Mouse (Mus musculus) kidney, adult 2 months (tissue): ENCODE results near the gene Smco2. TPM values are rescaled to one million over a fixed set of nuclear protein-coding genes. Genes with fewer than 3 reads are reported as not detected.
A peak's percentile ranks its signal among the peaks of the same experiment; 100 is the strongest.
"Not testable (repeated sequence)": the region's sequence is repeated elsewhere in the genome, so short reads cannot be mapped to it uniquely, and the experiment has no call there.

Source experiments
- DNase-seq: peaks from one replicate; pipeline ENCODE4 v3.0.0; 2021
- H3K27ac ChIP-seq: fragments of 200-500 bp; 2 replicates; pipeline ENCODE4 v1.5.1; 2012; ENCODE audit warnings: low read depth, low read length, control low read depth, inconsistent platforms; ENCODE audit not compliant: insufficient read depth
- H3K27me3 ChIP-seq: fragments of 200-500 bp; replicated peaks from 2 replicates; pipeline ENCODE4 v1.6.1; 2012; ENCODE audit warnings: mild to moderate bottlenecking, moderate library complexity, low read length, inconsistent platforms; ENCODE audit not compliant: control insufficient read depth, insufficient read depth
- H3K36me3 ChIP-seq: fragments of 200-500 bp; 2 replicates; pipeline ENCODE4 v1.6.1; 2012; ENCODE audit warnings: mild to moderate bottlenecking, moderate library complexity, low read length, inconsistent platforms; ENCODE audit not compliant: control insufficient read depth, insufficient read depth
- H3K4me1 ChIP-seq: fragments of 200-500 bp; 2 replicates; pipeline ENCODE4 v1.6.1; 2011; ENCODE audit warnings: low read length; ENCODE audit not compliant: control insufficient read depth, insufficient read depth
- H3K4me3 ChIP-seq: fragments of 200-500 bp; 2 replicates; pipeline ENCODE4 v1.5.1; 2011; ENCODE audit warnings: mild to moderate bottlenecking, low read depth, low read length, control low read depth; ENCODE audit not compliant: insufficient read depth
- CTCF ChIP-seq: fragments of 200-500 bp; conservative IDR thresholded peaks from 2 replicates; pipeline ENCODE4 v1.5.1; 2011; ENCODE audit warnings: low read depth, mild to moderate bottlenecking, control low read depth, low read length, moderate library complexity, mixed read lengths; ENCODE audit not compliant: insufficient read depth, insufficient read length
- POLR2A ChIP-seq: fragments of 200-500 bp; IDR thresholded peaks from one replicate; pipeline ENCODE4 v1.6.1; 2011; ENCODE audit warnings: low read depth, low read length, control low read depth
- whole genome bisulfite sequencing: fragments of 180-500 bp; shearing (Covaris S2); methylation state at CpG from one replicate; pipeline ENCODE4 v1.1.7; 2018; 5-methylcytosine and 5-hydroxymethylcytosine counted together
- polyA plus RNA-seq: library from polyadenylated mRNA; depleted of rRNA; stranded (reverse); fragments of >200 nt; gene quantifications from 2 replicates; pipeline ENCODE4 v1.2.3, GENCODE M21; 2012

Smco2 gene
- polyA plus RNA-seq, 1 experiment = not detected

- H3K36me3 ChIP-seq = no peaks in the 10 kb centered on the region
- no peak for TF ChIP-seq POLR2A
- TF ChIP-seq CTCF = no peak
- H3K4me3 ChIP-seq = no peak overlapping the region
- no peaks in the 10 kb centered on the region for H3K27me3 ChIP-seq
- no peak overlapping the region for H3K27ac ChIP-seq
- H3K4me1 ChIP-seq = no peaks in the 10 kb centered on the region
- DNase-seq = no peak
- WGBS = 94% methylated on average over 2 of the region's 2 CpGs
These were observed 7.5 kb downstream of the Smco2 start for GRCm38 (mm10) chr6:146857386-146857785.

GRCm38 (mm10) chr6:146863154-146863553 is 13.2 kb downstream of the Smco2 start:
- TF ChIP-seq CTCF (no peak), POLR2A (no peak)
- Histone ChIP-seq H3K27me3 (no peaks in the 10 kb centered on the region), H3K4me1 (no peaks in the 10 kb centered on the region), H3K36me3 (no peaks in the 10 kb centered on the region), H3K27ac (no peak overlapping the region), H3K4me3 (no peak overlapping the region)
- no peak for DNase-seq
- WGBS = 91% methylated on average over 2 of the region's 2 CpGs

- 91% methylated on average over 3 of the region's 5 CpGs for WGBS
- H3K4me3 ChIP-seq, H3K4me1 ChIP-seq, DNase-seq, H3K27ac ChIP-seq, H3K36me3 ChIP-seq, H3K27me3 ChIP-seq: not testable (repeated sequence)
These were observed 14.5 kb downstream of the Smco2 start for GRCm38 (mm10) chr6:146864370-146864769.

- H3K27ac ChIP-seq = no peak overlapping the region
- TF ChIP-seq POLR2A (no peak), CTCF (0 out of 2 replicates have a peak, but pooled peaks have one; percentile 22)
- H3K4me3 ChIP-seq = no peak overlapping the region
- DNase-seq = no peak
- 89% methylated on average over 4 of the region's 4 CpGs for WGBS
- no peaks in the 10 kb centered on the region for H3K36me3 ChIP-seq
- no peaks in the 10 kb centered on the region for H3K27me3 ChIP-seq
- H3K4me1 ChIP-seq = no peaks in the 10 kb centered on the region; the same call in 1 of the 2 replicates
These were observed 15.8 kb downstream of the Smco2 start for GRCm38 (mm10) chr6:146865701-146866100.

GRCm38 (mm10) chr6:146871975-146872374 is 22.1 kb downstream of the Smco2 start:
- Histone ChIP-seq H3K27ac (no peak overlapping the region), H3K36me3 (no peaks in the 10 kb centered on the region), H3K4me3 (no peak overlapping the region), H3K27me3 (no peaks in the 10 kb centered on the region), H3K4me1 (no peaks in the 10 kb centered on the region; the same call in 1 of the 2 replicates)
- DNase-seq = no peak
- 89% methylated on average over 4 of the region's 4 CpGs for WGBS
- no peak for TF ChIP-seq POLR2A

GRCm38 (mm10) chr6:146874415-146874814 is 24.5 kb downstream of the Smco2 start:
- H3K36me3 ChIP-seq = no peaks in the 10 kb centered on the region
- 60% methylated on average over 6 of the region's 6 CpGs for whole genome bisulfite sequencing

GRCm38 (mm10) chr6:146876820-146877219 is 26.9 kb downstream of the Smco2 start:
- Histone ChIP-seq H3K36me3 (no peaks in the 10 kb centered on the region), H3K4me1 (no peaks in the 10 kb centered on the region), H3K27ac (no peak overlapping the region), H3K4me3 (no peak overlapping the region), H3K27me3 (no peaks in the 10 kb centered on the region)
- 98% methylated on average over 2 of the region's 2 CpGs for WGBS
- TF ChIP-seq CTCF = 0 out of 2 replicates have a peak, but pooled peaks have one; percentile 11
- no peak for TF ChIP-seq POLR2A
- DNase-seq = no peak

More at GRCm38 (mm10) chr6:146874415-146874814, 24.5 kb downstream of the Smco2 start:
- TF ChIP-seq POLR2A (no peak), CTCF (no peak)
- no peak for DNase-seq
- Histone ChIP-seq H3K27me3 (no peaks in the 10 kb centered on the region), H3K27ac (no peak overlapping the region), H3K4me1 (no peaks in the 10 kb centered on the region; the same call in 1 of the 2 replicates), H3K4me3 (no peak overlapping the region)
